Mouse (Mus musculus) retina, postnatal 1 day (tissue): Measurements from ENCODE around the gene Rbms3.

Experiments used
- DNase-seq: peaks from one replicate; pipeline ENCODE4 v3.0.0-alpha.2; 2012

The Rbms3 gene

DNA sequence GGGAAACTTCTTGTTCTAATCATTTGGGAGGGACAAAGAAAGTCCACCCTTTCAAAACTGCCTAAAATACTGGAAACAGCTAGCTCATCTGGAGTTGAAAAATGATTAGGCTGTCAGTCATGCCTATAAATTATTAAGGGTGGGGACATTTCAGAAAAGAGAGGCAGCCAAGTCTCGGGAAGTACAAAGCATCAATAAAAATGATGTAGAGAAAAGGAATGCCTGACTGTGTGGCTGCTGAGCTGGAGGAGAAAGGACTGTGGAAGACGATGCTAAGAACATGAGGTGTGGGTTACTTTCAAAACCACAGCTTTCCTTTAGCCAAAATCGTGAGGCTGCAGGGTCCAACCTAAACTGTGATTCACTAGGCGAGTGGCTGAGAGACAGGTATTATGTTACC lies 1037.2 kb downstream of the Rbms3 start:
- no peak for DNase-seq

DNA sequence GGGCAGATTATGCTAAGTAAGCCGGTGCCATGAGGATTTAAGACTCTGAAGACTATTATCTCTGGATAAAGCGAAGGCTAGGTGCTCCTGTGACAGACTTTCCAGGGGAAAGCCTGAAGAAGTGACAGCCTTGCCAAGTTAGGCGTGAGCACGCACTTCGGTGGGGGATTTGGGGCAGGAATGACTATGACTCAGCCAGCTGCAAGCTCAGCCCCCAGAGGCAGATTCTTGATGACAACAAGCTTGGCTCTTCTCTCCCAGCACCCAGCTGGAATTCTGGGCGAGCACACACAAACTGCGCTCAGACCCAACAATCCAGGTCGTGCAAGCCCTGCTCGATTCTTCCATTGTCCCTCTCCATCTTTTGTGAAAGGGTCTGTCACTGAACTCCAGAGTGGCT lies 1038.6 kb downstream of the Rbms3 start:
- peak; percentile 15 for DNase-seq

DNA sequence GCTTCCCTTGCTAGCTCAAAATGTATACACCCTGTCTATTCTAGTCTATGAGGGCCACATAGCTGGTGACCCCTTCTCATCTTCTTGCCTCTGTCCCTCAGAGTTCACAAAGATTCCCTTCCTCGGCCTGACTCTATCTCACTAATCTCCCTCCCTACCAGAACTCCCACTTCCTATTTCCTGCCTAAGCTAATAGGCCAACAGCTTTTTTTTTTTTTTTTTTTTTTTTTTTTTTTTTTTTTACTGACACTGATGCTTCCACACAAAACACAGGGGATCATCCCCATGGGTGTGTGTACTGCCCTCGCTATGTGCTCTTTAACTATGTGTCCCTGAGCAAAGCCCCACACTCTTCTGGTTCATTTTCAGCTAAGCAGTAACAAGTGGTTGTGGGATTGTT lies 1060.0 kb downstream of the Rbms3 start:
- DNase-seq = no peak

DNA sequence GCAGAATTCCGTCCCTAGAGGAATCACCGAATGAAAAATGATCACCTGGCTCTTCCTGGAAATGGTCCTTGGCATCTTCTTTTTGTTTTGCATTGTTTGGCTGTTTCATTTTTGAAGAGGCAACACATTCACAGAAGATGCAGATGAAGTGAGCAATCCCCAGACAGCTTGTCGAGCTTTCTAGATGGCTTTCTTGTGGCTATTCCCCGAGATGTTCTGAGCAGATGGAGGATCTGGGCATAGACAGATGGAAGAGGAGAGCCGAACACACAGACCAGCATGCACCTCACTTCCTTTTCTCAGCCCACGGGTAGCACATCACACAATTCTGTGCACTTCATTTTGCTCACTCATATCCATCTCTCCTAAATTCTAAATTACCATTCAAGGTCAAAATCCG lies 1063.0 kb downstream of the Rbms3 start:
- no peak for DNase-seq

DNA sequence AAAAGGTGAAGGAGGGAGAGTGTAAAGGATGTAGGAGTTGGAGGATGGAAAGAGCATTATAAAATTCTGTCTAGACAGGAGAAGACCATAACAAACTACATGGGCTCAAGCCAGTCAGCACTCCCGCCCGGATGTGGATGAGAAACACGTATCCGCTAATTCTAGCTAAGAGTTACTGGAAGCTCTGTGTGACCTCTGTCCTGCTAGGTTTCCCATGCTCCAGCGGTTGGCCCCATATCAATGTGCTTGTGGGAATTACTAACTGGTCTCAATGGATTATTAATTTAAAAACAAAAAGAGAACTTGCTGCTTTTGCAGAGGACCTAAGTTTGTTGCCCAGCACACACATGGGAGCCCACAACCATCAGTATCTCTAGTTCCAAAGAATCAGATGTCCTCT lies 1071.9 kb downstream of the Rbms3 start:
- no peak for DNase-seq

DNA sequence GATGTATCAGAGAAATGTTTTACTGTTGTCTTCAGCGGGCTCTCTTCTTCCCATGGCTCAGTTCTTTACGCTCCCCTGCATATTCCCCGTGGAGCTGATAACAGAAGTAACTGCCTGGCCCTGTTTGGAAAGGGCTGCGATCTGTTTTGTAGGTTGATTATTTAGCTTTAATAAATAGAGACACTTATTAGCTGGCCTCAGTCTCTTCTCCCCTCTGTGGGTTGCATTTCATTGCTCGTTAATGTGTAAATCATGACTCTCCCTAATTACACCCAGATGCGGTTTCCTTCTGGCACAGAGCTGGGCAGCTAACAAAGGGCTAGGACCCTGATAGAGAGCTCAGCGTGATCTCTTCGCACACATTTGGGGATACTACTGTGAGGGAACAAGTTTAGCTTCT lies 1073.1 kb downstream of the Rbms3 start:
- peak; percentile 67 for DNase-seq

DNA sequence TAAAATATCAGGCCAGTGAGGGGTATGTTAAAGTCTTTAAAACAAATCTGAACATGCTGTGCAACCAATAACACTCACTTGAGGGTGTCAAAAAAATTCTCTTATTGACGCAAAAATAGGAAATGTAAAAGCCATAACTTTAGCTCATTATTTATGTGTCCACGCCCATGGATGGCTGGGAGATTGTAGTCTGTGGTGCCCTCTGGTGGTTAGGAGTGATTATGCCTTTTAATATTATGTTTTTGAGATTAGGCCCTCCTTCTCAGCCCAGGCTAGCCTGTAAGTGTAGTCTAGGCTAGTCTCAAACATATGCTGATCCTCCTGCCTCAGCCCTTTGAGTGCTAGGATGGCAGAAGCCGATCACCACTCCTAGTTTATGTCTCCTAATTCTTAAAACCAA lies 1076.5 kb downstream of the Rbms3 start:
- DNase-seq = peak; percentile 29

DNA sequence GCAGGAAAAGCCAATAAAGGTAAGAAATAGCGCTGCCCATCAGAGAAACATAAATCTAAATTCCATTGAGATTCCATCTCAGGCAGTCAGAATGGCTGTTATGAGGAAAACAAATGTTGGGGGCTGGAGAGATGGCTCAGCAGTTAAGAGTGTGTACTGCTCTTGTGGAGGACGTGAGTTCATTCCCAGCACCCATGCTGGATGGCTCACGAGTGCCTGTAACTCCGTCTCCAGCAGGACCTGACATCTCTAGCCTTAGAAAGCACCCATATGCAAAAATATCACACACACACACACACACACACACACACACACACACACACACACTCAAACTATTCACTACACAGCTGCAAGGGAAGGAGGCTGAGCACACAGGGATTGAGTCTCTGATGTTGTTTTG lies 1083.6 kb downstream of the Rbms3 start:
- no peak for DNase-seq

DNA sequence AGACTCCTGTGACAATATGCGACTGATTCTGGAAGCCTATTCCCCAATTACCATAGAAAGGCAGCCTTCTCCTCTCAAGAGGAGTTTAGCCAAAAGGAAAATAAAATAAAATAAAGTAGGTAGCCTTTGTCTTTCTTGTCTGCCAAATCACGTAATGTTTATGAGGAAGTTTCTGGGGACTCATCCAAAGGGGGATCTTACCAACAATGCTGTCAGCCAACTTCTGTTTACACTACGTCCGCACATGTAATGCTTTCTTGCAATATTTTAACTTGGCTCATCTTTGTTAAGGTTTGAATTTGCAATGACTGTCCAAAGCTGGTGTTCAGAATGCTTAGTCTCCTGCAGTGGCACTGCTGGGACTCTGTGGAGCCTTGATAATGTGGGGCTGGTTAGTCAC lies 1086.9 kb downstream of the Rbms3 start:
- no peak for DNase-seq

DNA sequence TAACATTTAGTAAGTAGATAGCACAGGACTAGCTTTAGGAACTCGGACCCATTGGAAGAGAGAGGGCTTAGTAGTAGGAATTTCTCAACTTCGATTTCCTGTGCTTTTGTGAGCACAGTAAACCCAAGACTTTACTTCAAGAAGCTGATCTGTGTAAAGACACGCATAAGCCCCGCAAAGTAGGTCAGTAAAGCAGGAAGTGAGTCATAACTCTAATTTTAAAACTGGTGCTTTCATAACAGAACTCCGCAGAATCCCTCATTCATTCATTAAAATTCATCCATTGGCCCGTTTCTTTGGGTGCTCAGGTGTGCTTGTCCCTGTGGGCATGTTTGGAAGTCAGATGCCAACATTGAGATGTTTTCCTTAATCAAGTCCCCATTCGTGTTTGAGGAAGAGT lies 1087.7 kb downstream of the Rbms3 start:
- no peak for DNase-seq

DNA sequence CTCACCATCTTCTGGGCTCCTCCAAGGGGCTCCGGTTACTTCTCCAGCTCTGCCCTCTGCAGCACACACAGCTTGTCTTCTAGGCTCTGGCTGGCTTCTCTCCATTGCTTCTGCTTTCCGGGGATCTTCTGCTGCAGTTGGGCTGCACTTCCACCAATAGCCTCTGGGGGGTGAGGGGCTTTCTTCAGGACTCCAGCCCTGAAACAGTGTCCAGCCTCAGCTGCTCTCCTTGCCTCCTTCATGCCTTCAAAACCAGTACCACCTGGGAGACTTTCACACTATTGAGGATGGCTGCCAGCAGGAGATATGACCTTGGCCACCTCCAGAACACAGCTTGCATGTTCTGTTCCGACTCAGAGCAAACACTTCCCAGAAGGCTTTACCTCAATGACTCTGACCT lies 1094.0 kb downstream of the Rbms3 start:
- DNase-seq = peak; percentile 41

DNA sequence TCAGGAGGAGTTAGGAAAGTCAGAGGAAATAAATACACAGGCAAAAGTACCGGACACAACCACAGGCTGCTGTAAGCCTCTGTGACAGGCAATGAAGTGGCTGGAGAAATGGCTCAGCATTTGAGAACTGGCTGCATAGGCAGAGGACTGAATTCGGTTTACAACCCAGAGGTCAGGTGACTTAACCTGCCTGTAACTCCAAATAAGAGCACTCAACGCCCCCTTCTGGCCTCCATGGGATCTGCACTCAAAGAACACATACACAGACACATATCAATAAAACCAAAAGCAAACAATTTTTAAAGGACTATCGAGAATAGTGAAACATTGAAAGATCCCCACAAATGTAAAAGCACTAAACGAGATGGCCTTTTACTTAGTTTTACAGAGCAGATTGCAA lies 1096.3 kb downstream of the Rbms3 start:
- DNase-seq = no peak

DNA sequence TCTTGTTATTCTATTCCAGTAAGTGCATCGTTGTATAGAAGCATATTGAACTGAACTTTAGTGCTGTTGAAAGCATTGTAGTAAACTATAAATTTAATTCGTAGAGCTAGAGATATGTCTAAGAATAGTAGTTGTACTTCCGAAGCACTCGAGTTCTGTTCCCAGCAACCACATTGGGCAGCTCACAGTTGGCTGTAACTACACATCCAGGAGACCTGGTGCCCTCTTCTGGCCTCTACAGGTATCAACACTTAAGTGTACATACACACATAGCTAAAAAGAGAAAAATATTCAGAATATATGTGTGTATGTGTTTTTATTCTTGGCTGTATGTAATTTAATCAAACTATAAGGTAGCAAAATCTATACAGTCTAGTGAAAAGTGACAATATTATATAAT lies 1098.6 kb downstream of the Rbms3 start:
- no peak for DNase-seq

DNA sequence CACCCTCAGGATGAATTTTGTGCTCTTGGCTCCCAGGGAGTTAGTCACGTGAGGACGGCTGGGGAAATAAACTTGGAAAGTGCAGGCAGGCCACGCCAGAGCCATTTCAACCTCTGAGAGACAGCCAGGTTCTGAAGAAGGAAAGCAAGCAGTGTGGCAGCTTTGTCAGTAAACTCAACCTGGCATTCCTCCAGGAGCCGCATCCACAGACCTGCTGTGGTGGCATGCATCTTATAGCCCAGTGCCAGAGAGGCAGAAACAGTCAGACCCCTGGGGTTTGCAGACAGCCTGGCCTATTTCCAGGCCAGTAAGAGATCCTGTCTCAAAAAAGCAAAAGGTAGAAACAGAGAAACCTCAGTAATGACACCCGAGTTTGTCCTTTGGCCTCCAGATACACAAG lies 1105.3 kb downstream of the Rbms3 start:
- no peak for DNase-seq
